Mouse (Mus musculus): Measurements from ENCODE around the gene Tlr5.

The Tlr5 gene

GRCm38 (mm10) chr1:182916166-182916565, 38.4 kb upstream of the Tlr5 start:
- TF ChIP-seq CTCF (conservative IDR thresholded peaks at IDR 0.05; ENCODE audit: low read length) (no peak), POU5F1 (IDR thresholded peaks at IDR 0.05; ENCODE audit: borderline replicate concordance, low read length) (no peak), NANOG (IDR thresholded peaks at IDR 0.05; ENCODE audit: borderline replicate concordance, low read length) (no peak)
- H3K27me3 ChIP-seq (ENCODE audit: insufficient read depth, low read length): no peaks in the 10 kb centered on the region
- no peaks in the 10 kb centered on the region for H3K36me3 ChIP-seq (ENCODE audit: insufficient read depth, low read length)
- peaks cover 11% of the 10 kb centered on the region for H3K9me3 ChIP-seq (ENCODE audit: low read length)
- no peak overlapping the region for H3K4me3 ChIP-seq (replicated peaks; ENCODE audit: low read length)
- no peaks in the 10 kb centered on the region for H3K4me1 ChIP-seq (replicated peaks; ENCODE audit: low read depth, low read length)

GRCm38 (mm10) chr1:182918718-182919346, 35.8 kb upstream of the Tlr5 start:
- Histone ChIP-seq H3K4me1 (replicated peaks; ENCODE audit: low read depth, low read length) (peaks cover 10% of the 10 kb centered on the region), H3K27me3 (ENCODE audit: insufficient read depth, low read length) (peaks cover 3% of the 10 kb centered on the region; the same call in 1 of the 2 replicates), H3K9me3 (ENCODE audit: low read length) (no peaks in the 10 kb centered on the region), H3K4me3 (replicated peaks; ENCODE audit: low read length) (no peak overlapping the region), H3K36me3 (ENCODE audit: insufficient read depth, low read length) (no peaks in the 10 kb centered on the region)
- TF ChIP-seq CTCF (conservative IDR thresholded peaks at IDR 0.05; ENCODE audit: low read length): no peak
- TF ChIP-seq POU5F1 (IDR thresholded peaks at IDR 0.05; ENCODE audit: borderline replicate concordance, low read length): no peak
- TF ChIP-seq NANOG (IDR thresholded peaks at IDR 0.05; ENCODE audit: borderline replicate concordance, low read length): no peak

- H3K4me1 ChIP-seq (replicated peaks; ENCODE audit: low read depth, low read length): peaks cover 10% of the 10 kb centered on the region
- TF ChIP-seq CTCF (conservative IDR thresholded peaks at IDR 0.05; ENCODE audit: low read length) (no peak), NANOG (IDR thresholded peaks at IDR 0.05; ENCODE audit: borderline replicate concordance, low read length) (no peak), POU5F1 (IDR thresholded peaks at IDR 0.05; ENCODE audit: borderline replicate concordance, low read length) (no peak)
- no peaks in the 10 kb centered on the region for H3K9me3 ChIP-seq (ENCODE audit: low read length)
- no peaks in the 10 kb centered on the region for H3K36me3 ChIP-seq (ENCODE audit: insufficient read depth, low read length)
- peaks cover 10% of the 10 kb centered on the region; the same call in 1 of the 2 replicates for H3K27me3 ChIP-seq (ENCODE audit: insufficient read depth, low read length)
- H3K4me3 ChIP-seq (replicated peaks; ENCODE audit: low read length): no peak overlapping the region
These were observed 31.8 kb upstream of the Tlr5 start for GRCm38 (mm10) chr1:182922824-182923223.

- Histone ChIP-seq H3K4me1 (replicated peaks; ENCODE audit: low read depth, low read length) (peaks cover 10% of the 10 kb centered on the region), H3K36me3 (ENCODE audit: insufficient read depth, low read length) (no peaks in the 10 kb centered on the region), H3K9me3 (ENCODE audit: low read length) (no peaks in the 10 kb centered on the region), H3K4me3 (replicated peaks; ENCODE audit: low read length) (no peak overlapping the region), H3K27me3 (ENCODE audit: insufficient read depth, low read length) (peaks cover 14% of the 10 kb centered on the region; the same call in 1 of the 2 replicates)
- no peak for TF ChIP-seq POU5F1 (IDR thresholded peaks at IDR 0.05; ENCODE audit: borderline replicate concordance, low read length)
- TF ChIP-seq NANOG (IDR thresholded peaks at IDR 0.05; ENCODE audit: borderline replicate concordance, low read length): no peak
- TF ChIP-seq CTCF (conservative IDR thresholded peaks at IDR 0.05; ENCODE audit: low read length): no peak
These were observed 28.1 kb upstream of the Tlr5 start for GRCm38 (mm10) chr1:182926465-182926864.

- Histone ChIP-seq H3K4me3 (replicated peaks; ENCODE audit: low read length) (no peak overlapping the region), H3K9me3 (ENCODE audit: low read length) (0 out of 2 replicates have a peak, but pooled peaks cover 4% of the 10 kb centered on the region)
These were observed 26.4 kb upstream of the Tlr5 start for GRCm38 (mm10) chr1:182927878-182928851.

GRCm38 (mm10) chr1:182935469-182935868, 19.1 kb upstream of the Tlr5 start:
- 0 out of 2 replicates have a peak, but pooled peaks cover 4% of the 10 kb centered on the region for H3K9me3 ChIP-seq (ENCODE audit: low read length)
- no peak overlapping the region for H3K4me3 ChIP-seq (replicated peaks; ENCODE audit: low read length)
- no peaks in the 10 kb centered on the region for H3K27me3 ChIP-seq (ENCODE audit: insufficient read depth, low read length)
- H3K36me3 ChIP-seq (ENCODE audit: insufficient read depth, low read length): no peaks in the 10 kb centered on the region
- TF ChIP-seq NANOG (IDR thresholded peaks at IDR 0.05; ENCODE audit: borderline replicate concordance, low read length) (no peak), CTCF (conservative IDR thresholded peaks at IDR 0.05; ENCODE audit: low read length) (no peak), POU5F1 (IDR thresholded peaks at IDR 0.05; ENCODE audit: borderline replicate concordance, low read length) (no peak)
- no peaks in the 10 kb centered on the region for H3K4me1 ChIP-seq (replicated peaks; ENCODE audit: low read depth, low read length)

More at GRCm38 (mm10) chr1:182927878-182928851, 26.4 kb upstream of the Tlr5 start:
- peaks cover under 1% of the 10 kb centered on the region; the same call in 1 of the 2 replicates for H3K4me1 ChIP-seq (replicated peaks; ENCODE audit: low read depth, low read length)
- TF ChIP-seq CTCF (conservative IDR thresholded peaks at IDR 0.05; ENCODE audit: low read length) (no peak), NANOG (IDR thresholded peaks at IDR 0.05; ENCODE audit: borderline replicate concordance, low read length) (no peak), POU5F1 (IDR thresholded peaks at IDR 0.05; ENCODE audit: borderline replicate concordance, low read length) (no peak)
- no peaks in the 10 kb centered on the region for H3K36me3 ChIP-seq (ENCODE audit: insufficient read depth, low read length)
- H3K27me3 ChIP-seq (ENCODE audit: insufficient read depth, low read length): peaks cover 14% of the 10 kb centered on the region; the same call in 1 of the 2 replicates

GRCm38 (mm10) chr1:182937486-182938120, 17.0 kb upstream of the Tlr5 start:
- Histone ChIP-seq H3K4me3 (replicated peaks; ENCODE audit: low read length) (no peak overlapping the region), H3K9me3 (ENCODE audit: low read length) (0 out of 2 replicates have a peak, but pooled peaks cover 4% of the 10 kb centered on the region), H3K4me1 (replicated peaks; ENCODE audit: low read depth, low read length) (no peaks in the 10 kb centered on the region), H3K27me3 (ENCODE audit: insufficient read depth, low read length) (0 out of 2 replicates have a peak, but pooled peaks cover 7% of the 10 kb centered on the region), H3K36me3 (ENCODE audit: insufficient read depth, low read length) (no peaks in the 10 kb centered on the region)
- TF ChIP-seq POU5F1 (IDR thresholded peaks at IDR 0.05; ENCODE audit: borderline replicate concordance, low read length) (no peak), NANOG (IDR thresholded peaks at IDR 0.05; ENCODE audit: borderline replicate concordance, low read length) (no peak)

GRCm38 (mm10) chr1:182941921-182942320, 12.7 kb upstream of the Tlr5 start:
- H3K36me3 ChIP-seq (ENCODE audit: insufficient read depth, low read length): no peaks in the 10 kb centered on the region

More at GRCm38 (mm10) chr1:182941921-182942320, 12.7 kb upstream of the Tlr5 start:
- H3K27me3 ChIP-seq (ENCODE audit: insufficient read depth, low read length): 0 out of 2 replicates have a peak, but pooled peaks cover 7% of the 10 kb centered on the region
- no peaks in the 10 kb centered on the region for H3K9me3 ChIP-seq (ENCODE audit: low read length)
- TF ChIP-seq POU5F1 (IDR thresholded peaks at IDR 0.05; ENCODE audit: borderline replicate concordance, low read length) (no peak), NANOG (IDR thresholded peaks at IDR 0.05; ENCODE audit: borderline replicate concordance, low read length) (no peak), CTCF (conservative IDR thresholded peaks at IDR 0.05; ENCODE audit: low read length) (no peak)
- no peak overlapping the region for H3K4me3 ChIP-seq (replicated peaks; ENCODE audit: low read length)
- H3K4me1 ChIP-seq (replicated peaks; ENCODE audit: low read depth, low read length): no peaks in the 10 kb centered on the region
